Mouse (Mus musculus): ENCODE data around the gene Tmem161b. TPM values are rescaled to one million over a fixed set of nuclear protein-coding genes. Genes with fewer than 3 reads are reported as not detected.

The Tmem161b gene
- total and polyA plus RNA-seq, 2 experiments from 2014 or later = 12.7 to 15.1 TPM

GRCm38 (mm10) chr13:84299445-84300053 lies 77.5 kb downstream of the Tmem161b start:
- H3K9me3 ChIP-seq (replicated peaks; ENCODE audit: control insufficient read depth, low read length) = no peaks in the 10 kb centered on the region
- TF ChIP-seq EP300 (IDR thresholded peaks at IDR 0.05; ENCODE audit: low read depth) = no peak
- no peak for TF ChIP-seq CTCF (IDR thresholded peaks at IDR 0.05; ENCODE audit: low read depth)
- H3K4me3 ChIP-seq (ENCODE audit: low read depth, low read length) = no peak overlapping the region
- DNase-seq (ENCODE audit: low spot score) (no peak), ATAC-seq (ENCODE audit: insufficient read depth, low read depth) (no peak)
- no peaks in the 10 kb centered on the region for H3K27me3 ChIP-seq (ENCODE audit: control insufficient read depth, insufficient read depth, low read length)
- no peaks in the 10 kb centered on the region for H3K4me1 ChIP-seq (ENCODE audit: control insufficient read depth, insufficient read depth)
- peaks cover 14% of the 10 kb centered on the region for H3K36me3 ChIP-seq (replicated peaks; ENCODE audit: control insufficient read depth, insufficient read depth, low read length)
- 83% methylated on average over 2 of the region's 2 CpGs for WGBS
- H3K4me2 ChIP-seq (ENCODE audit: low read depth, low read length) = no peak overlapping the region
- H3K27ac ChIP-seq (ENCODE audit: low read depth) = no peak overlapping the region
- no peak overlapping the region for H3K9ac ChIP-seq (replicated peaks; ENCODE audit: low read depth, low read length)

DNA sequence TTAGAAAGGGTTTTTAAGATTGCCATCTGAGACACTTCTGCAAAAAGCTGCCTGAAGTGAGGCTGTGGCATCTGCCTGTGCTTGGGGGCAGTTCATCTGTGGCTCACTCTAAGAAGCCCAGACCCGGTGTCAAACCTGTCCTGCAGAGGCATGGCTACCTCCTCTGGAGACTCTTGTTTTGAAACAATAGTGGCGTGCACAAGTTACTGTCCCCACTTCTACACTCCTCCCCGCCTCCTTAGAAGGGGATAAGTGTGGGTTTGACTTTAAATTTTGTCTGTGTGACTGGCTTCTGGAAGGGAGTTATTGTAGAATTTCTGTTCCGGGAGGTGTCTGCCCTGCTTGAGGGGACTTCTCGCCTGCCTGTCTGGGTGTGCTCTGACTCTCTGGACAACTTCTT lies 121.2 kb downstream of the Tmem161b start:
- DNase-seq (ENCODE audit: low spot score) (no peak), ATAC-seq (ENCODE audit: insufficient read depth, low read depth) (no peak)
- Histone ChIP-seq H3K9ac (replicated peaks; ENCODE audit: low read depth, low read length) (no peak overlapping the region), H3K36me3 (replicated peaks; ENCODE audit: control insufficient read depth, insufficient read depth, low read length) (no peaks in the 10 kb centered on the region), H3K4me3 (ENCODE audit: low read depth, low read length) (no peak overlapping the region), H3K9me3 (replicated peaks; ENCODE audit: control insufficient read depth, low read length) (no peaks in the 10 kb centered on the region), H3K4me2 (ENCODE audit: low read depth, low read length) (no peak overlapping the region), H3K27ac (ENCODE audit: low read depth) (no peak overlapping the region), H3K27me3 (ENCODE audit: control insufficient read depth, insufficient read depth, low read length) (peaks cover 62% of the 10 kb centered on the region), H3K4me1 (ENCODE audit: control insufficient read depth, insufficient read depth) (0 out of 2 replicates have a peak, but pooled peaks cover 4% of the 10 kb centered on the region)
- WGBS = 18% methylated on average over 5 of the region's 5 CpGs
- no peak for TF ChIP-seq EP300 (IDR thresholded peaks at IDR 0.05; ENCODE audit: low read depth)
- no peak for TF ChIP-seq CTCF (IDR thresholded peaks at IDR 0.05; ENCODE audit: low read depth)

DNA sequence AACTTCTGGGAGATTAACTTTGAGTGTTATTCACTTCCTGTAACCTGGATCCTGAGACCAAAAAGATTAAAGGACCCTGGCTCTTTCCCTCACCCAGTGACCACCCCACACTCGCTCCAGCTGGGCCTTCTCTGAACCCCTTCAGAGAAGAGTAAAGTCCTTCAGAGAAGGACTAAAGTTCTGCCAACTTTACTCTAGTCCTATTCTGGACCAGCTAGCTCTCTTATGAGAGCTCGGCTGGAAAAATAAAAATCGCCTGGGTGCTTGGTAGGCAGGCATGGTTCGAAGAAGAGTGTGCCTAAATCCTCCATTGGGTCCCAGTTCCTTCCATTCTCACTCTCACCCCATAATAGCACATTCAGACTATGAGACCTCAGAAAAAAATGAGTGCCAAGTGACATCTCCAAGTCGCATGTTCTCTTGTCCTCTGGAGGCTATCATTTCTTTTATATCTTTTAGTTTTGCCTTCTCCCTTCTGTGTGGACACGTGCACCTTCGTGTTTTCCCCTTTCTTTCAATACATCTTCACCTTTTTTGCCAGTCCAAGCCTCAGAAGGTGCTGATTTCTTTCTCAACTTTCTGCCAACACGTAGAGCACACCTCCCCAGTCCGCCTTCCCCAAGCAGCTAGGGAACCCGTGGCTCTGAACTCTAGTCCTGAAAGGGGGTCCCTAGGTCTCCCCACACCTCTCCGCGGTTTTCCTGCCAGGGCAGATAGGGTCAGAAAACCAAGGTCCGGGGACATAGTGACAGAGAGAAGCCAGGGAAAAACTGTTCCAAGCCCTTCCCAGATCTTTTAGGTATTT lies 121.8 kb downstream of the Tmem161b start:
- no peak for DNase-seq (ENCODE audit: low spot score)
- no peak overlapping the region for H3K27ac ChIP-seq (ENCODE audit: low read depth)
- H3K27me3 ChIP-seq (ENCODE audit: control insufficient read depth, insufficient read depth, low read length) = peaks cover 62% of the 10 kb centered on the region
- H3K4me3 ChIP-seq (ENCODE audit: low read depth, low read length) = no peak overlapping the region
- 0 out of 2 replicates have a peak, but pooled peaks cover 4% of the 10 kb centered on the region for H3K4me1 ChIP-seq (ENCODE audit: control insufficient read depth, insufficient read depth)
- TF ChIP-seq EP300 (IDR thresholded peaks at IDR 0.05; ENCODE audit: low read depth) (no peak), CTCF (IDR thresholded peaks at IDR 0.05; ENCODE audit: low read depth) (no peak)
- 8% methylated on average over 13 of the region's 13 CpGs for WGBS
- H3K36me3 ChIP-seq (replicated peaks; ENCODE audit: control insufficient read depth, insufficient read depth, low read length) = no peaks in the 10 kb centered on the region
- H3K4me2 ChIP-seq (ENCODE audit: low read depth, low read length) = no peak overlapping the region
- H3K9ac ChIP-seq (replicated peaks; ENCODE audit: low read depth, low read length) = no peak overlapping the region
- ATAC-seq (ENCODE audit: insufficient read depth, low read depth) = no peak
- no peaks in the 10 kb centered on the region for H3K9me3 ChIP-seq (replicated peaks; ENCODE audit: control insufficient read depth, low read length)

DNA sequence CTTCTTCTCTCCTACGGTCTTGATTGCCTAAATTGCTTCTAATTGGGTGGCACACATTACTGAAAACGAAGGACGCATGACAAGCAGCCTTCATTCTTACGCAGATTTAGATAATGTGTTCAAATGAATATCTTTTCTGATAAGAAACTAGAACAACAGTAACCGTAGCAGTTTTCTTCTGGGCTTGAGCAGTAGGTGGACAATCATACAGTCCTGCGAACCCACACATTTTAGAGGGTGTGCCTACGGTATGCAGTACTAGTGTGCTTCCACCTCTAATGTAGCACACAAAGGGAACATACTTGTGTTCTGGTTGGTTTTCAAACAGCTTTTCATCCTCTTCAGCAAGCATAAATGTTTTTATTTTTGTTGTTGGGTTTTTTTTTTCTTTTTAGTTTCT lies 122.6 kb downstream of the Tmem161b start:
- H3K9ac ChIP-seq (replicated peaks; ENCODE audit: low read depth, low read length) = no peak overlapping the region
- no peak overlapping the region for H3K4me3 ChIP-seq (ENCODE audit: low read depth, low read length)
- H3K4me2 ChIP-seq (ENCODE audit: low read depth, low read length) = no peak overlapping the region
- H3K27me3 ChIP-seq (ENCODE audit: control insufficient read depth, insufficient read depth, low read length) = peaks cover 62% of the 10 kb centered on the region
- 0 out of 2 replicates have a peak, but pooled peaks cover 4% of the 10 kb centered on the region for H3K4me1 ChIP-seq (ENCODE audit: control insufficient read depth, insufficient read depth)
- no peak for DNase-seq (ENCODE audit: low spot score)
- H3K9me3 ChIP-seq (replicated peaks; ENCODE audit: control insufficient read depth, low read length) = no peaks in the 10 kb centered on the region
- H3K36me3 ChIP-seq (replicated peaks; ENCODE audit: control insufficient read depth, insufficient read depth, low read length) = no peaks in the 10 kb centered on the region
- 13% methylated on average over 7 of the region's 7 CpGs for WGBS
- ATAC-seq (ENCODE audit: insufficient read depth, low read depth) = no peak
- no peak overlapping the region for H3K27ac ChIP-seq (ENCODE audit: low read depth)
- TF ChIP-seq EP300 (IDR thresholded peaks at IDR 0.05; ENCODE audit: low read depth) (no peak), CTCF (IDR thresholded peaks at IDR 0.05; ENCODE audit: low read depth) (no peak)

DNA sequence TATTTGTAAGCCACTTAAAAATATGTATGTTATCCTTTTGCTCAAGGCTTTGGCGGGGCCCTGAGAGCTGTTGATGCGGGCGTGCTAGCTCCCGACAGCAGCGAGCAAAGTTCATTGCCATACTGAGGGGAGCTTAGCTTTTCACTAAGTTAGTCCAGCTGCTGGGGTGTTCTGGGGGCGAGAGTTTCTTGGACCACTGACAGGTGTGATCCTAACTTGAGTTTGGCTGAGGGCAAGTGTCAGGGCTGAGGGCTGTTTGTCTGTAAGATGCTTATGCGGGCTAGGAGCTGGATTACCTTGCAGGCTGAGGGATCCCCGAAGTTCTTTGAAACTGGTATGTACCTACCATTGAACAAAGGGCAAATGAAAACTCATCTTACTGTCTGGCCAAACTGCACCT lies 123.0 kb downstream of the Tmem161b start:
- Histone ChIP-seq H3K9me3 (replicated peaks; ENCODE audit: control insufficient read depth, low read length) (no peaks in the 10 kb centered on the region), H3K4me1 (ENCODE audit: control insufficient read depth, insufficient read depth) (0 out of 2 replicates have a peak, but pooled peaks cover 4% of the 10 kb centered on the region), H3K9ac (replicated peaks; ENCODE audit: low read depth, low read length) (no peak overlapping the region), H3K4me3 (ENCODE audit: low read depth, low read length) (no peak overlapping the region), H3K27me3 (ENCODE audit: control insufficient read depth, insufficient read depth, low read length) (peaks cover 62% of the 10 kb centered on the region), H3K27ac (ENCODE audit: low read depth) (no peak overlapping the region), H3K36me3 (replicated peaks; ENCODE audit: control insufficient read depth, insufficient read depth, low read length) (no peaks in the 10 kb centered on the region), H3K4me2 (ENCODE audit: low read depth, low read length) (no peak overlapping the region)
- no peak for TF ChIP-seq CTCF (IDR thresholded peaks at IDR 0.05; ENCODE audit: low read depth)
- no peak for TF ChIP-seq EP300 (IDR thresholded peaks at IDR 0.05; ENCODE audit: low read depth)
- ATAC-seq (ENCODE audit: insufficient read depth, low read depth) (no peak), DNase-seq (ENCODE audit: low spot score) (no peak)
- 10% methylated on average over 8 of the region's 8 CpGs for WGBS

Small RNA genes lying within 50 kb of the gene (microRNA-seq; reads per million reads assigned to microRNA genes)
- gene Gm24331 = not detected

Data from heart, postnatal 0 days (tissue).